In the genomic region with DNA sequence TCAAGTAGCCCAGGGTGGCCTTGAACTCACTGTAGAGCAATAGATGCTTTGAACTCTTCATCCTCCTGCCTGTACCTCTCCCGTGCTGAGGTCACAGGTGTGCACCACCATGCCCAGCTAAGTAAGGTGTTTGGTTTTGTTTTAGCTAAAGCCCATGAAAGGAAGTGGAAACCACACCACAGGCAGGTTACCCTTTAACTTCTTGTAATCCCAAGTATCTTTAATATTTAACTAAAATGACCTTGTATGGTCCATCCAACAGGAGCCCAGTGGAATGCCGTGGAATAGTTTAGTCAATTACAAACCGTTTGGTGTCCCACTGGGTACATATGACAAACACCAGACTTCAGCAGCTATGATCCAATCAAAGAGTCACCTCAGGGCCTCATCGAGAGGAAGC, we compare ENCODE assay signal across 20 mouse cellular contexts. TPM values are rescaled to one million over a fixed set of nuclear protein-coding genes. Genes with fewer than 3 reads are reported as not detected.
DNase-seq lines count a peak whose midpoint lies in the region; ATAC-seq and TF ChIP-seq lines count a peak whose summit lies in the region.
"Had no signal": no experiment of that assay in that cellular context is flagged by ENCODE, and none has a peak within 500 bp of the region (broad histone marks: within the 10 kb centered on the region; RNA-seq: fewer than 3 reads in every experiment).

No protein-coding gene starts in this region.

- no peak for TF ChIP-seq CTCF in stomach, postnatal 0 days (IDR thresholded peaks at IDR 0.05; ENCODE audit: low read depth)

- H3K36me3 ChIP-seq in stomach, embryonic 15.5 days = peaks cover 42% of the 10 kb centered on the region
- peaks cover 32% of the 10 kb centered on the region for H3K36me3 ChIP-seq in stomach, postnatal 0 days (ENCODE audit: control insufficient read depth, insufficient read depth, low read length)
- H3K36me3 ChIP-seq in kidney, embryonic 16.5 days (ENCODE audit: insufficient read depth, low read length) = peaks cover 54% of the 10 kb centered on the region
- 0 out of 2 replicates have a peak, but pooled peaks cover 16% of the 10 kb centered on the region for H3K36me3 ChIP-seq in liver, embryonic 13.5 days

- DNase-seq in stomach, postnatal 0 days (ENCODE audit: low spot score) = no peak
- no peak for DNase-seq in liver, embryonic 13.5 days
- no peak for DNase-seq in thymus, adult 18-20 months
- DNase-seq in MN1 (ENCODE audit: low spot score) = no peak
- no peak for DNase-seq in B cell, adult 2 months
- DNase-seq: adrenal gland, postnatal 36 days; cerebellum, adult 2 months; layer of hippocampus, postnatal 36 days; lung, postnatal 10 days; right cerebral cortex, adult 18-20 months had no signal

- peak overlapping the region; percentile 45; the same call in 1 of the 2 replicates for H3K27ac ChIP-seq in stomach, embryonic 15.5 days
- no peak overlapping the region for H3K27ac ChIP-seq in stomach, postnatal 0 days (replicated peaks)
- peak overlapping the region; percentile 85 for H3K27ac ChIP-seq in kidney, embryonic 16.5 days (ENCODE audit: low read length)
- H3K27ac ChIP-seq in liver, embryonic 13.5 days = 0 out of 2 replicates have a peak overlapping the region, but pooled peaks have one; percentile 58
- H3K27ac ChIP-seq: forebrain, embryonic 10.5 days; heart, embryonic 13.5 days; hindbrain, postnatal 0 days; limb, embryonic 15.5 days; midbrain, embryonic 12.5 days; neural tube, embryonic 13.5 days had no signal

- no peak overlapping the region for H3K9ac ChIP-seq in stomach, embryonic 15.5 days
- H3K9ac ChIP-seq in stomach, postnatal 0 days (ENCODE audit: low read length) = no peak overlapping the region
- no peak overlapping the region for H3K9ac ChIP-seq in kidney, embryonic 16.5 days (replicated peaks; ENCODE audit: low read length)
- no peak overlapping the region for H3K9ac ChIP-seq in liver, embryonic 13.5 days
- H3K9ac ChIP-seq: heart, embryonic 13.5 days; limb, embryonic 15.5 days; midbrain, embryonic 12.5 days; neural tube, embryonic 13.5 days had no signal

- peak; percentile 48; the same call in 1 of the 2 replicates for ATAC-seq in stomach, embryonic 15.5 days (ENCODE audit: insufficient read depth, low FRiP score, low read depth)
- no peak for ATAC-seq in stomach, postnatal 0 days (ENCODE audit: low FRiP score, low TSS enrichment)
- ATAC-seq in kidney, embryonic 16.5 days (ENCODE audit: low FRiP score, low TSS enrichment) = peak; percentile 78
- ATAC-seq in liver, embryonic 13.5 days (ENCODE audit: low read depth) = peak; percentile 69
- no peak for ATAC-seq in cerebellum, adult (ENCODE audit: insufficient number of reproducible peaks, low FRiP score, low TSS enrichment)
- ATAC-seq: hindbrain, postnatal 0 days had no signal

- WGBS in stomach, embryonic 15.5 days = 57% methylated on average over 4 of the region's 4 CpGs
- 63% methylated on average over 4 of the region's 4 CpGs for WGBS in stomach, postnatal 0 days
- 62% methylated on average over 4 of the region's 4 CpGs for WGBS in kidney, embryonic 16.5 days
- 57% methylated on average over 4 of the region's 4 CpGs for WGBS in liver, embryonic 13.5 days (ENCODE audit: insufficient replicate concordance)

- no peaks in the 10 kb centered on the region for H3K4me1 ChIP-seq in stomach, embryonic 15.5 days
- H3K4me1 ChIP-seq in stomach, postnatal 0 days (replicated peaks; ENCODE audit: control insufficient read depth, insufficient read depth) = no peaks in the 10 kb centered on the region
- peaks cover 36% of the 10 kb centered on the region for H3K4me1 ChIP-seq in kidney, embryonic 16.5 days (ENCODE audit: insufficient read depth, low read length)
- H3K4me1 ChIP-seq in liver, embryonic 13.5 days (replicated peaks) = peaks cover 10% of the 10 kb centered on the region
- H3K4me1 ChIP-seq: forebrain, embryonic 10.5 days; limb, embryonic 15.5 days; midbrain, embryonic 12.5 days; neural tube, embryonic 13.5 days had no signal

- no peak overlapping the region for H3K4me2 ChIP-seq in stomach, embryonic 15.5 days
- H3K4me2 ChIP-seq in stomach, postnatal 0 days (replicated peaks; ENCODE audit: low read depth) = no peak overlapping the region
- H3K4me2 ChIP-seq in kidney, embryonic 16.5 days (replicated peaks; ENCODE audit: low read depth, low read length) = no peak overlapping the region
- H3K4me2 ChIP-seq in liver, embryonic 13.5 days = no peak overlapping the region
- H3K4me2 ChIP-seq: heart, embryonic 13.5 days; limb, embryonic 15.5 days; midbrain, embryonic 12.5 days; neural tube, embryonic 13.5 days had no signal

- no peaks in the 10 kb centered on the region for H3K27me3 ChIP-seq in stomach, embryonic 15.5 days (replicated peaks)
- H3K27me3 ChIP-seq in stomach, postnatal 0 days (ENCODE audit: control insufficient read depth, insufficient read depth, low read length) = no peaks in the 10 kb centered on the region
- H3K27me3 ChIP-seq in kidney, embryonic 16.5 days (ENCODE audit: insufficient read depth, low read length) = no peaks in the 10 kb centered on the region
- no peaks in the 10 kb centered on the region for H3K27me3 ChIP-seq in liver, embryonic 13.5 days
- H3K27me3 ChIP-seq: CH12.LX; heart, embryonic 13.5 days; limb, embryonic 15.5 days; midbrain, embryonic 12.5 days; neural tube, embryonic 13.5 days had no signal

- no peaks in the 10 kb centered on the region for H3K9me3 ChIP-seq in stomach, embryonic 15.5 days
- no peaks in the 10 kb centered on the region for H3K9me3 ChIP-seq in stomach, postnatal 0 days (ENCODE audit: control insufficient read depth, low read length)
- H3K9me3 ChIP-seq in kidney, embryonic 16.5 days (ENCODE audit: low read length) = no peaks in the 10 kb centered on the region
- H3K9me3 ChIP-seq in liver, embryonic 13.5 days (replicated peaks) = no peaks in the 10 kb centered on the region
- H3K9me3 ChIP-seq: forebrain, embryonic 10.5 days; heart, embryonic 13.5 days; limb, embryonic 15.5 days; midbrain, embryonic 12.5 days; neural tube, embryonic 13.5 days had no signal

- no peak overlapping the region for H3K4me3 ChIP-seq in stomach, embryonic 15.5 days (replicated peaks)
- H3K4me3 ChIP-seq in stomach, postnatal 0 days (ENCODE audit: low read depth, low read length) = no peak overlapping the region
- H3K4me3 ChIP-seq in kidney, embryonic 16.5 days (ENCODE audit: low read length) = no peak overlapping the region
- H3K4me3 ChIP-seq in liver, embryonic 13.5 days (replicated peaks) = no peak overlapping the region
- H3K4me3 ChIP-seq: forebrain, embryonic 10.5 days; heart, embryonic 13.5 days; limb, embryonic 15.5 days; midbrain, embryonic 12.5 days; neural tube, embryonic 13.5 days had no signal

- no peak for TF ChIP-seq EP300 in stomach, postnatal 0 days (optimal IDR thresholded peaks at IDR 0.05)

RNA-seq across cellular contexts. Expression of gene Capn2, which starts 38.5 kb away (rescaled TPM):
- polyA plus RNA-seq in stomach, embryonic 15.5 days (2015; fragmentation: Nextera tagmentation; extraction: Ambion mirVana) = 107 and 108 TPM in 2 replicates
- polyA plus RNA-seq in stomach, postnatal 0 days (2015; fragmentation: Nextera tagmentation; extraction: Ambion mirVana) = 54.4 and 55.6 TPM in 2 replicates
- polyA plus RNA-seq in kidney, embryonic 16.5 days (2015; fragmentation: Nextera tagmentation; extraction: Ambion mirVana) = 136 and 142 TPM in 2 replicates
- polyA plus RNA-seq in liver, embryonic 13.5 days (2015; fragmentation: Nextera tagmentation; extraction: Ambion mirVana) = 22.2 and 25.2 TPM in 2 replicates

Comparison
In these comparisons a context has a peak if more than half of its experiments do, and no peak if none do; other contexts are left out.
1. ATAC-seq: peak in stomach, embryonic 15.5 days (single experiment), kidney, embryonic 16.5 days (single experiment) and liver, embryonic 13.5 days (single experiment); none in stomach, postnatal 0 days (single experiment) and cerebellum, adult (single experiment).